Mouse (Mus musculus): Measurements from ENCODE around the gene Slc27a4. TPM values are rescaled to one million over a fixed set of nuclear protein-coding genes. Genes with fewer than 3 reads are reported as not detected.

Slc27a4 gene
- total RNA-seq, 1 experiment from 2014 or later, result 8.0 TPM

DNA sequence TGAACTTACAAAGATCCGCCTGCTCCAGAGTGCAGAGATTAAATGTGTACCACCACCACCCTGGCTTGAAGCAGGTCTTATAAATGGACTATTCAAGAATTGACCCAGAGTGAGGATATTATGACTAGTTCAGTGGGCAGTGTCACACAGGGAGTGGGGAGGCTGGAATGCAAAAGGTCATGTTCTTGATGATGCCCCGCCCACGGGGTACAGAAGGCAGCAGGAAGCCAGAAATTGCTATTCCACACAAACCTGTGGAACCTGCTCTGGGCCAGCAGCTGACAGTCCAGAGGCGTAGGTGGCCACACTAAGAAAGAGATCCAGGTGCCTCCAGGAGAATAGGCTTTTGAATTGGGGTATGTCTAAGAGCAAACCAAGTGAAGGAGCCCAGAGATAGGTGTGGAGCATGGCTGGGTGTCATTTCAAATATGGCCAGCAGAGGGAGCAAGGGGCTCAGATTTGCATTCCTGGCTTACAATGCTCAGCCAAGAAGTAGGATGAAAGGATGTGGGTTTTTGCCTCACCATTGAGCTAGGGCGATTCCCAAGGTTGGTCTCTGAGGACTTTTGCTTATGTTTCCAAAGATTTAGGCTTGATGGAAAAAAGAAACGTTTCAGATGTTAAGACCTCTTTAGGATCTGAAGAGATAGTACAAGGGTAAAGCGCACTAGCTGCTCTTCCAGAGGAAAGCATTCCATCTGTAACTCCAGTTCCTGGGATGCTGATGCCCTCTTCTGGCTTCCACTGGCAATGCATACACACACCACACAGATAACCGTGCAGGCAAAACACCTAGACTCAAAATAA is 15.2 kb downstream of the Slc27a4 start:
- ATAC-seq (replicated peaks; ENCODE audit: insufficient number of reproducible peaks, low FRiP score, low TSS enrichment, poor library complexity, severe bottlenecking), result peak; percentile 82

DNA sequence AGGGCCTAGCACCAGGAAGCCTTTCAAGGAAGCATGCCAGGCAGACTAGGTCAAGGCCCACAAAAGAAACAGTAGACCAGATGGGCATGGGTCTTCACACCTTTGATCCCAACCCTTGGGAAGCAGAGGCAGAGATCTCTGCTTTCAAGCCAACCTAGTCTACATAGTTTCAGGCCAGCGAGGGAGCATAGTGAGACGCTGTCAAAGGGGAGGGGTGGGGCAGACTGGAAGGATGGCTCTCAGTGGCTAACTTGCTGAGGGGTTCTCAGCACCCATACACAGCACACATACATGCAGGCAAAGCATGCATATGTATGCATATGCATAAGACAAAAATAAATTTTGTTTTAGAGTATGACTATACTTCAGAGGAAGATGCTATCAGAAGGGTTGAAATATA is 16.9 kb downstream of the Slc27a4 start:
- ATAC-seq (replicated peaks; ENCODE audit: insufficient number of reproducible peaks, low FRiP score, low TSS enrichment, poor library complexity, severe bottlenecking), result no peak

DNA sequence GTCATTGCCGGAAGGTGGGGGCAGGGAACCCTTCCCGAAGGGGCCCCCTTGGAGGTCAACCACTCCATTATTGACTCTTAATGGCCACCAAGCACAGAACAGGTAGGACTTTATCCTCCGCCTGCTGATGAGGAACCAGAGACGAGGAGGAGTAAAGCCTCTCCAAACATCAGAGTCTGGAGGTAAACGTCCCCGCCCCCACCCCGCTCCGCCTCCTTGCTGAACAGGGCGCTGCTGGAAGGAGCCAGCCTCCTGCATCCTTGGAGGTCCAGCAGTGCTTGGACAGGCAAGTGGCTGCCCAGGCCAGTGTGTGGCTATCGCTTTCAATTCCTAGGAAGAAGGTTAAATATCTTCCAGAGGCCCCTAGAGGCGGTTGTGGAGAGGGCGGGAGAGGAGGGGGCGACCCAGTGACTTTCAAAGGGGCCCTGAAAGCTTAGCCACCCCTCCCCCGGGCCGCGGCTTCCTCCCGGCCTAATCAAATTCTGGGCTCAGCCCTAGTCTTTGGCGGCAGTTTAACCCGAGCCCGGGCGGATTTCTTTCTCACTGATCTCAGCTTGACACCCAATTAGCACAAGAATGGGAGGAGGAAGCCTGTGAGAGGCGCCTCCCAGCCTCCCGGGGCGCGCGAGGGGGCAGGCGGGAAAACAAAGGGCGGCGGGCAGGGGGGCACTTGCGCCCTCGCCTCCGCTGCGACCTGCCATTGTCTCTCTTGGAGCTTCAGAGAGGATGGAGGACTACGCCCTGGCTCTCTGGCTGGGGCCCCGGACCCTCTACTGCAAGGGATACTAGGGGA is 17.8 kb downstream of the Slc27a4 start, which contains the start of gene Urm1:
Urm1 (plus strand) TSS at position 51 of the 793 bp plus-strand sequence.
- peak; percentile 23; the same call in 1 of the 2 replicates for ATAC-seq (replicated peaks; ENCODE audit: insufficient number of reproducible peaks, low FRiP score, low TSS enrichment, poor library complexity, severe bottlenecking)

DNA sequence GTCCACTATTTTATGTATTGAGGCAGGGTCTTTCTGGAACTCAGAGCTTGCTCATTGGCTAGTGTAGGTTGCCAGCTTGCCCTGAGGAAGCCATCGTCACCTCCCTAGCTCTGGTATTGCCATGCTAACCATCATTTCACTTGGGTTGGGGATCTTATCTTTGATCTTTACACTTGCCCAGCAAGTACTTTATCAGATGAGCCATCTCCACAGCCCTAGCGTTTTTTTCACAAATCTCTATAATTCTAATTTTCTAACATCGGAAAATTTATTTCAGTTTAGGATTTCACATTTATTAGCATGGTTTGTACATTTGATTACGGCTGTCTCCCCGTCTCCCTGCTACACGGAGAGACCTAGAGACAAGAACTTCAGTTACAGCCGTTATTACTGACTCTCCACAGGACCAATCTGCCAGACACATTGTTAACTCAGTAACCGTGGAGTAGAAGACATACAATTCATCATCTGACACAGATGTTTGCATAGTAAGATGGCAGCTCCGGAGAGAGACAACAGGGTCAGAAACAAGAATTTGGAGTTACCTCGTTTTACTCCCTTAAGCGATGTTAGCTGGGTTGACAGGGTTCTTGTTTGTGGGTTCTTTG is 24.0 kb downstream of the Slc27a4 start:
- no peak for ATAC-seq (replicated peaks; ENCODE audit: insufficient number of reproducible peaks, low FRiP score, low TSS enrichment, poor library complexity, severe bottlenecking)

DNA sequence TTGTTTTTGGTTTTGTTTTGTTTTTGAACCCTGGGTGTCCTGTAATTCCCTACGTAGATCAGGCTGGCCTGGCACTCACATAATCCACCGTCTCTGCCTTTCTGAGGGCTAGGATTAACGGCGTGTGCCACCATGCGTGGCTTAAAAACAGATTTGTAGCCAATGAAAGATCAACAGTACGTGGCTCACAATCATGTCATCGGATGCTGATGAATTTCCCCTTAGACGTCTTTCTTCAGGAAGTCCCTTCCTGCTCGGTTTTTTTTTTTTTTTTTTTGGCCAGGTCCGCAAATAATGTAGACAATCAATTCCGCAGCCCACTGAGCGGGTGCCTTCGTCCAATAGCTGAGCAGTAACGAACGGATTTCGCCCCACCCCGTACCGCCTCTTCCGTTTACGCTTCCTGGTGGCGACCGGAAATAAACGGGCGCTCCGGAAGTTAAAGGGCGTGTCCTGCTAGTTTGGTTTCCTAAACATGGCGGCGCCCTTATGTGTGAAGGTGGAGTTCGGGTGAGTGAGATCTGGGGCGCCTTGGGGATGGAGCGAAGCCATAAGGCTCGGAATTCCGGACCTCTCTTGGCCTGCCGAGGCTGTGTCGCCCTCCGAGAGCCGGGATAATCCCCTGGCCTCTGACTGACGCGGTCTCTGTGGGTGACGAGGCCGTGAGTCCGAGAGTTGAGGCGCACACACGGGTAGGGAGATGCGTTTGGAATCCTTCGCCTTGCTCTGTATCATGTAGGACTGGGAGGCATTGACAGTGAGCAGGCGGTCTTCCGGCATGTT is 24.7 kb downstream of the Slc27a4 start:
- peak; percentile 99 for ATAC-seq (replicated peaks; ENCODE audit: insufficient number of reproducible peaks, low FRiP score, low TSS enrichment, poor library complexity, severe bottlenecking)

DNA sequence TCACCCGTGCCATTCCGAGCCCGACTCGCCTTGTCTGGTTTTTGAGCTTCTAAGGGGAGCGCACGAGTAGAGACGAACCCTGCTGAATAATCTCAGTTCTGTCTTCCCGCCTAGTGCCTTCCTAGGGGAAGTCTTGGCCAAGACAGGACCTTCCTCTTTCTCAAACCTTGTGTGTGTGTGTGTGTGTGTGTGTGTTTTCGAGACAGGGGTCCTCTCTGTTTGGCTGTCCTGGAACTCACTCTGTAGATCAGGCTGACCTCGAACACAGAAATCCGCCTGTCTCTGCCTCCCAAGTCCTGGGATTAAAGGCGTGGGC is 25.2 kb downstream of the Slc27a4 start:
- ATAC-seq (replicated peaks; ENCODE audit: insufficient number of reproducible peaks, low FRiP score, low TSS enrichment, poor library complexity, severe bottlenecking), result peak; percentile 28; the same call in 1 of the 2 replicates

DNA sequence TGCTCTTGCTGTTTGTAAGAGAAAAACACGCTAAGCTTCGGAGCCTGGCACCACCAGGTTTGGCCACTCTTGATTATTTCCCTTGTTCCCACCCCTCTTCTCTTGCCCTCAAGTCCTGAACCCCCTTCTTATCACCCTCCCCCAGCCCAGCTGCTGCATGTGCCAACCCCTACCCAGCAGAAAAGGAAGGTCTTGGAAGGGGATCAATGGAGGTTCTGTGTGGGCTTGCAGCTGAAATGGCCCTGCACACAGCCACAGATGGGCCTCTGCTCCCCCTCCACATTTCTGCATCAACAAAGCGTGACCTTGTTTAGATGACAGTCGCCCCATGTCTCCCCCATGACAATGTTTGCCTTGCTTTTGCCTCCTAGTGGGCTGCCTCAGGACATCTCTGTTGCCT is 28.7 kb downstream of the Slc27a4 start:
- ATAC-seq (replicated peaks; ENCODE audit: insufficient number of reproducible peaks, low FRiP score, low TSS enrichment, poor library complexity, severe bottlenecking), result no peak

DNA sequence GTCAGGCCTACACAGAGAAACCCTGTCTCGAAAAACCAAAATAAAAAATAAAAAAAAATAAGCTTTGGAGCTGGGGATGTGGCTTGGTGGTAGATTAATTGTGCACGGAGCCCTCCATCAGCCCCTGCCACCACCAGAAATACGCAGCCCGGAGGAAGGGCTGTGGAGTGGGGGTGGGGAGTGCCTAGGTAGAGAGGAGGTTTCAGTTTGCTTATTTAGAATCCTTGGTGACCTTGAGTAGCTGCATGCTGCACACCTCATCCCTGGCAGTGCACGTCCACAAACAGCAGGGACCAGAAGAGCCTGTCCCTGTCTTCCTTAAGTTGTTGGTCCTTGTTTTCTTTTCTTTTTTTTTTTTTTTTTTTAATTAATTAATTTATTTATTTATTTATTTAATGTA is 31.4 kb downstream of the Slc27a4 start:
- no peak for ATAC-seq (replicated peaks; ENCODE audit: insufficient number of reproducible peaks, low FRiP score, low TSS enrichment, poor library complexity, severe bottlenecking)

DNA sequence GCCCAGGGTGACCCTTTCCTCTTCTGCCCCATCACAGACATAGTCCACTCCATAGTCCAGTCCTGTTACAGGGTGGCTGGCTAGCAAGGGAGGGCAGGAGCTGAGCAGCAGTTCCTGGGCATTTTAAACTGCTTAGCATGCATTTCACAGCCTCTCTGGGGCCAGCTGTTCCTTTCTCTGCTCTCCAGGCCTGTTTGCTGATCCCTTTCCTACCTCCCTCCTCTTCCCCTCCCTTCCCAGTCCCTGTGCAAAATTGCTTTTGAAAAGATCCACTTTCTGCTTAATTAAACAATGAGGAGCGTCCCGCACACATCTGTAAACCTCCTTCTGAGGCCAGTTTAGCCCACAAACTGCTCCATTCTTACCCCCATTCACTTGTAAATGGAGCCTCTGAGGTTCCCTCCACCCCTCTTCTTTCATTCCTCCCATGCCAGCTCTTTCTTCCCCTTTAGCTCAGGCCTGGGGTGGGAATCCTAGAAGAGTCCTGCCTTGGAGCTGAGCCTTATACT is 33.0 kb downstream of the Slc27a4 start:
- no peak for ATAC-seq (replicated peaks; ENCODE audit: insufficient number of reproducible peaks, low FRiP score, low TSS enrichment, poor library complexity, severe bottlenecking)

DNA sequence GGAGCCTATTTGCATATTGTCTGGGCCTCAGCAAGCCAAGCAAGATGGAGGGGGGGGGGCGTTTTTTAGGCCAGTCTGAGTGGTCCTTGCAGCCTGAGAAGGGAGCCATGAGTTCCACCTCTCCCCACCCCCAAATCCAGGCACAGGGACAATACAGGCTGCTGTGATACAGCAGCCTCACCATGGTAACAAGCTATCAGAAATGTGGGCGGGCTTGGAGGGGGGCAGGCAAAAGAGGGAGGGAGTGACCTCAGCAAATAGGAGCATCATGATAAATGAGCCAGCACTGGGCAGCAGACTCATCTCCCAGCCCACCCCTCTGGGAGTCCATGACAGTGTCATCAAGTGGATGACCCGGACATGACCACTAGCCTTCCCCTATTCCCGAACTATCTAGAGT is 37.0 kb downstream of the Slc27a4 start:
- ATAC-seq (replicated peaks; ENCODE audit: insufficient number of reproducible peaks, low FRiP score, low TSS enrichment, poor library complexity, severe bottlenecking), result no peak

DNA sequence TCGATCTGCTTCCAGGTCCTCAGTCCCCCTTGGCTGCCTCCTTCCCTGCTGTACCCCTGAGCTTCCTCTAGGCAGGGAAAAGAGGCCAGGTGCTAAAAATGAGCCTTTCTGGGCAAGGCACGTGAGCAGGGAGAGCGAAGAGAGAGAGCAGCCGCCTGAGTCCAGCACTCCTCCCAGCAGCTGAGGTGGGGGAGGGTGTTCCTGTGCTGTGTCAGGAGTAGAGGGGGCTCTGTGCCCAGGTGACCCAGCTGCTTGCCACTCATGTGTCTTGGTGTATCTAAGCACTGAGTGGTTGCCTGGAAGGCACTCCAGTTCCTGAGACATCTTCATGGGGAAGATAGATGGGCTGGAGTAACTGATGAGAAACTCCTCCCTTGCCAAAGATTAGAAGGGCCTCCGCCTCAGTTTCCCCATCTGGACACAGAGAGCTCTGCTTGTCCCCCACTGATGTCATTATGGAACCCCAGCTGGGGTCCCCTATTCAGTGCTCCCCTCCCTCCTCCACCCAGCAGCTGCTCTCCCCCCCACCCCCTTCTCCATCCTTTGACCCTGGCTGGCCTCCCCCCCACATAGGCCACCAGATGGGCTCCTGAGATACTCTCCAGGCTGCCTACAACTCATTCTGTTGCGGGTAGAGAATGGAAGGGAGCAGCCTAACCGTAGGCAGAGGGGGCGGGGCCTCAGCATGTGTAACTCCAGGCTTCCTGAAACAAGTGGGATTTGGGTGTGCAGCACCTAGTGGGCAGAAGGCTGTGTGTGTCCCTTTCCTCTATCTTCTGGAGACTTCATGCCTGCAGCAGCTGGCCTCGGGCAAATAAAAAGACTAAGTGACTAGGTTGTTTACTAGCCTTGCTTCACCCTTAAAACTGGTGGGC is 41.0 kb downstream of the Slc27a4 start:
- ATAC-seq (replicated peaks; ENCODE audit: insufficient number of reproducible peaks, low FRiP score, low TSS enrichment, poor library complexity, severe bottlenecking), result no peak

DNA sequence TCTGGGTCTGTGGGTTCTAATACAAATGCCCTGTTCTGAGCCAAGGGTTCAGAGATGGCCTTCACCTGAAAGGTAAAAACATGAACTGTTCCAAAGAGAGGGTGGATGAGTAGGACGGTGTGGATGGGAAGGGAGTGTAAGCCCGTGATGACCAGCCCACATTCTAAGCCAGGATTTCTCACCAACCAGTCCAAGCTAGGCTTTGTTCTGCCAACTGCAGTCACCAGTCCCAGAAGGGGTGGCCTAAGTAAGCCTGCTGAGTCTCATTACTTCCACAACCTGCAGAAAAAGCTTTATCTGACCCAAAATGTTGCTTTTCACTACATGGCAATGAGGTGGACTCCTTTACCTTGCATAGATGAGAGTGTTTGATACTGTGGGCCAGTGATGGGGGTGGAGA is 41.7 kb downstream of the Slc27a4 start:
- ATAC-seq (replicated peaks; ENCODE audit: insufficient number of reproducible peaks, low FRiP score, low TSS enrichment, poor library complexity, severe bottlenecking), result no peak

DNA sequence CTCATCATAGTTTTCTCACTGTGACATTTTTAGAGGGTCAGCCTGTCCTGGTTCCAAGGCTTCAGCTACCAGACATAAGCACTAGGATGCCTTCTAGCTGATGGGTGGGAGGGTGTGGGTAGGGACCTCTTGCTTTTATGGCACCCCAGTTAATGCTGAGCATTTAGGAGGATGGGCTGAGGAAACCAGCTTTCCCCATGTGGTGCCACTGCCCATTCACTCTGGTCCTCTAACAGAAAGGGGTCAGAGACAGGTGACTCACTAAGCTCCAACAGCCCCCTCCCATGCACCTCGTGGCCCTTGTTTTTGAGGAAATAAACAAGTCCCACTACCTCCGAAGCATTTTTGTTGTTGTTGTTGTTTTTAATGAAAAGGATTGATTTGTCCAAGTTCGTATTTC is 42.2 kb downstream of the Slc27a4 start:
- ATAC-seq (replicated peaks; ENCODE audit: insufficient number of reproducible peaks, low FRiP score, low TSS enrichment, poor library complexity, severe bottlenecking), result no peak

DNA sequence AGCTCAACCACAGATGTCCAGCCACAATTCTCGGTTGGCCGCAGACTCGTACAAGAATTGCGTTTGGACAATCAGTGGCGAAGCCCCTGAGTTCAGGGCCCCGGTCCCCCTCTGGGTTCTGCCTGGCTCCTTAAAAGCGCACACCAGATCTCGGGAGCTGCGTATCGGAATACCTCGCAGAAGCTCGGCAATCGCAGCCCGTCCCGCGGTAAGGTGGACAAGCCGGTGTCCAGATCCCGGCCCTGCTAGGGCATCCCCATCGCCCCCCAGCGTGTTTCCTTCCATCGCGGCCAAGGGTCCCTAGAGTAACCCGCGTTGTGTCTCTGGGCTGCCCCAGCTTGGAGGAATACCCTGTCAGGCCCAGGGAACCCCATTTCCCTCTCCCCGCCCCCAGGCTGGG is 43.2 kb downstream of the Slc27a4 start:
- ATAC-seq (replicated peaks; ENCODE audit: insufficient number of reproducible peaks, low FRiP score, low TSS enrichment, poor library complexity, severe bottlenecking), result no peak

DNA sequence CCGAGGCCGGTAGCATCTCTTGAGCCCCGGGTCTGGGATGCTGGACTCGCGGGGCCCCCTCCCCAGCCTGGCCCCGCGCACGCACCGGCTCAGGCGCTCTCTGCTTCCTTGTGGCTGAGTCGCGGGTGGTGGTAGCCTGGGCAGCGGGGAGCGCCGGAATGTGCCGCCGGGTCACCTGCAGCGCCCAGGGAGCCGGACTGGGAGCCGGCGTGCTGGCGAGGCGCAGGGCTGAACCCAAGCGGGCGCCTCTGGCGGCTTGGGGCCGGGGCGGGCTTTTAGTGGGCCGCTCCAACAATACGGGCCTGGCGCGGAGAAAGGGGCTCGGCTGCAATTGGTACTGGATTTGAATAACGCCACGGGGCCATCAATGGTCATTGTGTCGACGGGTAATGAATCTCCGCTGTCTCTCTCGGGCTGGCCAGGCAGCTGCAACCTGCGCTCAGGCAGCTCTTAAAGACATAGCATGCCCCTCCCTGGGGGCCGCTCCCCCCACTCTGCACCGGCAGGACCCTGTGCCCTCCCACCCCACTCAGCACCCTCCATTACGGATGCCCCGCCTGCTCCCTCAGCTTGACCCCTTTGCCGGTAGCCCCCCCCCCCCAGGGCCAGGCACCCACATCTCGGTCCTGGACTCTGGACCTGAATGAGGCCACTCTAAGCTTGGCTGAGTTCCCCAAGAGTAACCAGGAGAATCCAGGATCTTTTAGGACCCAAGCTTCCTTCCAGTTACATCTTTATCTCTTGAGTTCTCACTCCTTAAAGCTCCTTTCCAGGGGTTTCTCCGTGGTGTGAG is 43.8 kb downstream of the Slc27a4 start:
- no peak for ATAC-seq (replicated peaks; ENCODE audit: insufficient number of reproducible peaks, low FRiP score, low TSS enrichment, poor library complexity, severe bottlenecking)

DNA sequence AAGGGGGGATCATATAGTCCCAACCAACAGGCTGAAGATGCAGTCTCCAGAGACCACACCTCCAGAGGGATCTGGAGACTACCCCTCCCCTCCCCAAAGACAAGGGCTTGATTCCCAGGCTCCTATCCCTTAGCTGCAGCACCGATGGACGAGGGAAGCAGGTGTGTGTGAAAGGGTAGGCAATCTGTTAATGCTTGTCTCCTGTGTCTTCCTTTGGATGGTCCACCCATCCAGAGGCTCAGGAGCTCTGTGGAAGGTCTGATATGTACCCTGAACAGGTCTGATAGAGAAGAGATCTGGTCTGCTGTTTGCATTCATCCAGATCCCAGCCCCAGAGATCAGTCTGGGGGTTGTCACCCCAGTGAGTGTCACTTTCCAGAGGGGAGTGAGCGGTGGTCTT is 44.5 kb downstream of the Slc27a4 start:
- ATAC-seq (replicated peaks; ENCODE audit: insufficient number of reproducible peaks, low FRiP score, low TSS enrichment, poor library complexity, severe bottlenecking), result no peak

DNA sequence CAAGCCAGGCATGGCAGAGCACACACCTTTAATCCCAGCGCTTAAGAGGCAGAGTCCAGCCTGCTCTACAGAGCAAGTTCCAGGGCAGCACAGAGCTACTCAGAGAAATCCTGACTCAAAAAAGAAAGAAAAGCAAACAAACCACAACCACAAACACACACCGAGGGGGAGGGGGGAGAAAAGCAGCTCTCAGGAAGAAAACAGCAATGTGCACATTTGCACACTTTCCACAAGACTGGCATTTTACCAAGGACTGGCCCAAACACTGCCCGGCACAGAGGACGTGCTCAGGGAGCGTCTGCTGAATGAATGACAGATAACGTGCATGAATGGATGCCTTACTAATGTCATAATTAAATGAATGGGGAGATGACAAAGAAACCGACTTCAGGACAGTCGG is 46.6 kb downstream of the Slc27a4 start:
- no peak for ATAC-seq (replicated peaks; ENCODE audit: insufficient number of reproducible peaks, low FRiP score, low TSS enrichment, poor library complexity, severe bottlenecking)
